Mouse (Mus musculus) lung, postnatal 0 days (tissue): ENCODE results near the gene Sh3d19.

Experiments
- CTCF ChIP-seq: IDR thresholded peaks from 2 replicates; pipeline ENCODE4 v1.5.1; 2016; ENCODE audit warnings: antibody characterized with exemption, mild to moderate bottlenecking
- EP300 ChIP-seq: IDR thresholded peaks from 2 replicates; pipeline ENCODE4 v1.6.1; 2016; ENCODE audit warnings: antibody characterized with exemption, mild to moderate bottlenecking, control low read depth

DNA sequence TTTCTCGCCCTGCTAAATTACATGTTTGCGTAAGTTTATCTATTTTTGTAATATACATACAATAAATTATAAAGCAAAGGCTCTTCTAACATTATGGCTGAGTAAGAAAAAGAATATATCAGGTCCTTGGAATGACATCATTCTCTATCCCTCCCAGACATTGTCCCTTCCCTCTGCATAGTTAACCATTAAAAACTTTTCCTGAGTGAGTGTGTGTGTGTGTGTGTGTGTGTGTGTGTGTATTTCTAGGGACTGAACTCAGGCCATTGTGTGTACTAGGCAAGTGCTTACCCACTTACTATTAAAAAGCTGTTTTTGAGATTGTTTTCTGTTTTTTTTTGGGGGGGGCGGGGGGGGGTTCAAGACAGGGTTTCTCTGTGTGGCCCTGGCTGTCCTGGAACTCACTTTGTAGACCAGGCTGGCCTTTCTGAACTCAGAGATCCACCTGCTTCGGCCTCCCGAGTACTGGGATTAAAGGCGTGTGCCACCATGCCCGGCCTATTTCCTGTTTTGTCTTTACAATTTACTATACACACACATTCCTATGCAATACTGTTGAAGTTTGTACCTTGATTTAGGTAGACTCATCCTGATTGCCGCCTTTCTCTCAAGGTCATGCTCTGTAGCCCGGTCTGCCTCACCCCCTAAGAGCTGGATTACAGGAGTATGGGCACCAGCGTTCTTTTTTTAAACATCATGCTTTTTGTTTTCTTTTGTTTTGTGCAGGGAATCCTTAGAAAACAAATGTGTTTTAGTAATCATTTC lies 2.6 kb downstream of the Sh3d19 start:
- no peak for TF ChIP-seq EP300
- TF ChIP-seq CTCF, result no peak
